Mouse (Mus musculus) liver, embryonic 14.5 days (tissue): ENCODE results near the gene Ess2.

Experiments used
- CTCF ChIP-seq: IDR thresholded peaks from 2 replicates; pipeline ENCODE4 v1.5.1; 2016; ENCODE audit warnings: antibody characterized with exemption, low read depth, control low read depth
- EP300 ChIP-seq: IDR thresholded peaks from 2 replicates; pipeline ENCODE4 v1.6.1; 2016; ENCODE audit warnings: antibody characterized with exemption, low read depth

DNA sequence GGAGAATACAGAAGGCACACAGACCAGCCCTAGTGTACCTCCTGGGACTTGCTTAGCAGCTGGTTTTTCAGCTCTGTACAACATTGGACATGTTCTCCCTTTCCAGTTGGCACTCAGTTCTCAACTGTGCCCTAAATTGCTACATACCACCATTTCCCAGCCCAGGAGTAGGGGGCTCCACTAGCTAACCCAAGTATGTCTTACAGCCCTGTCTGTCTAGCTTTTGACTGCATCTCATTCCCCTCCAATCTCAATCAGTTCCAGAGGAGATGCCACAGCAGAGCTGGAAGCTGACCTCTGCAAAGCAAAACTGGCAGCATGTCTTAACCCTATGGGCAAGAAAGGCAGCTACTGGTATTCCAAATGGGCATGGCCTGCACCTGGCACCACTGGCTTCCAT is 15.1 kb downstream of the Ess2 start:
- TF ChIP-seq CTCF (no peak), EP300 (no peak)
